Mouse (Mus musculus) kidney, adult 2 months (tissue): Measurements from ENCODE around the gene Arid4a.

Experiments
- CTCF ChIP-seq: fragments of 200-500 bp; conservative IDR thresholded peaks from 2 replicates; pipeline ENCODE4 v1.5.1; 2011; ENCODE audit warnings: low read depth, mild to moderate bottlenecking, control low read depth, low read length, moderate library complexity, mixed read lengths; ENCODE audit not compliant: insufficient read depth, insufficient read length
- POLR2A ChIP-seq: fragments of 200-500 bp; IDR thresholded peaks from one replicate; pipeline ENCODE4 v1.6.1; 2011; ENCODE audit warnings: low read depth, low read length, control low read depth

- TF ChIP-seq POLR2A (no peak), CTCF (no peak)
Observed at GRCm38 (mm10) chr12:71136974-71137491, 121.2 kb downstream of the Arid4a start.
